Mouse (Mus musculus) cerebellum, adult 11-12 months (tissue): ENCODE results near the gene Hist1h2bl.
"Not testable (repeated sequence)": the region's sequence is repeated elsewhere in the genome, so short reads cannot be mapped to it uniquely, and the experiment has no call there.

Experiments
- DNase-seq: peaks from one replicate; pipeline ENCODE4 v3.0.0; 2022

Gene Hist1h2bl

GRCm38 (mm10) chr13:21722373-21722925, 6.5 kb upstream of the Hist1h2bl start:
- DNase-seq = no peak

GRCm38 (mm10) chr13:21721757-21722372, 5.9 kb upstream of the Hist1h2bl start, which contains the start of gene Hist1h2bm:
Hist1h2bm (plus strand) TSS chr13:21722044.
- peak; percentile 67 for DNase-seq

GRCm38 (mm10) chr13:21721107-21721756, 5.3 kb upstream of the Hist1h2bl start:
- not testable (repeated sequence) for DNase-seq

- no peak for DNase-seq
Measured at GRCm38 (mm10) chr13:21718381-21719080, 2.6 kb upstream of the Hist1h2bl start.

- peak; percentile 81 for DNase-seq
Measured at GRCm38 (mm10) chr13:21717397-21718357, 1.7 kb upstream of the Hist1h2bl start, which contains the start of gene Hist1h3h. Hist1h3h (plus strand) TSS chr13:21717659.

- not testable (repeated sequence) for DNase-seq
Measured at GRCm38 (mm10) chr13:21716540-21717391, 823 bp upstream of the Hist1h2bl start.

GRCm38 (mm10) chr13:21715131-21715863, 646 bp downstream of the Hist1h2bl start:
- DNase-seq = no peak

GRCm38 (mm10) chr13:21714725-21715124, 1.2 kb downstream of the Hist1h2bl start:
- peak; percentile 55 for DNase-seq

- no peak for DNase-seq
Measured at GRCm38 (mm10) chr13:21711698-21712097, 4.2 kb downstream of the Hist1h2bl start.

- peak; percentile 74 for DNase-seq
Measured at GRCm38 (mm10) chr13:21710821-21711525, 5.0 kb downstream of the Hist1h2bl start.

GRCm38 (mm10) chr13:21710031-21710711, 5.8 kb downstream of the Hist1h2bl start:
- DNase-seq = peak; percentile 84

- DNase-seq = no peak
Measured at GRCm38 (mm10) chr13:21706669-21707068, 9.3 kb downstream of the Hist1h2bl start.

GRCm38 (mm10) chr13:21697811-21698210, 18.1 kb downstream of the Hist1h2bl start, which contains the start of gene Olfr1359:
Olfr1359 (plus strand) TSS chr13:21698111.
- no peak for DNase-seq

GRCm38 (mm10) chr13:21677305-21677704, 38.6 kb downstream of the Hist1h2bl start, which contains the start of gene Olfr1360:
Olfr1360 (minus strand) TSS chr13:21677405.
- DNase-seq = no peak
